Mouse (Mus musculus): ENCODE data around the gene Exoc3l. TPM values are rescaled to one million over a fixed set of nuclear protein-coding genes. Genes with fewer than 3 reads are reported as not detected.

Exoc3l gene
- polyA plus RNA-seq (2012; rRNA removed) = 7.6 and 9.2 TPM in 2 replicates

GRCm38 (mm10) chr8:105295895-105296573 is at the start of gene Exoc3l:
Gene Exoc3l (minus strand): TSS chr8:105296101.

DNA sequence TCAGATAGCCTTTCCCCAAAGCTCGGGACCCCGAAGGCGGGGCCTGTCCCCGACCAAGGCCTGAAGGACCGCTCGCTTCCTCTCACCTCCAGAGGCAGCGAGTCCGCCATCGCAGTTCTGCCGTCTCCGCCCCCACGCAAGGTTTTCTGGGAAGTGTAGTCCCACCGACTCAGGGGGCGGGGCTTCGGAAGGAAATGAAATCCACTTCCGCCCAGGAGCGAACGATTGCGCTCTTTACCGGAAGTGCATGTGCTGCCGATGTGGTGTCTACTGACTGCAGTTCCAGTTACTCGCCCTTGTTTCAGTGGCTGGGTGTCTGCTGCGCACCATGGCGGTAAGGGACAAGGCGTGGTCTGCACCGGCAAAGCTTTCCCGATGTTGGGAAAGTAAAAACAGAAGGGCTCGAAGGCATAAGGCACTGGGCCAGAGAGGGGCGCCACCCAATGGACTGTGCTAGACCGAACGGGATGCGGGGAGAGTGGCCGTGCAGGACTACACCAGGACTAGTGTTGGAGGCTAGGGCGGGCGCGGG is 30.3 kb upstream of the Exoc3l start, which contains the start of the genes Lrrc29 and Tmem208:
Gene Lrrc29, minus strand, starts transcription at position 138 of the 532 bp plus-strand sequence.
Gene Tmem208, plus strand, starts transcription at position 214 of the 532 bp plus-strand sequence.

GRCm38 (mm10) chr8:105305211-105306145 is 9.6 kb upstream of the Exoc3l start, which contains the start of gene Elmo3:
Gene Elmo3 (plus strand): TSS chr8:105305601.

DNA sequence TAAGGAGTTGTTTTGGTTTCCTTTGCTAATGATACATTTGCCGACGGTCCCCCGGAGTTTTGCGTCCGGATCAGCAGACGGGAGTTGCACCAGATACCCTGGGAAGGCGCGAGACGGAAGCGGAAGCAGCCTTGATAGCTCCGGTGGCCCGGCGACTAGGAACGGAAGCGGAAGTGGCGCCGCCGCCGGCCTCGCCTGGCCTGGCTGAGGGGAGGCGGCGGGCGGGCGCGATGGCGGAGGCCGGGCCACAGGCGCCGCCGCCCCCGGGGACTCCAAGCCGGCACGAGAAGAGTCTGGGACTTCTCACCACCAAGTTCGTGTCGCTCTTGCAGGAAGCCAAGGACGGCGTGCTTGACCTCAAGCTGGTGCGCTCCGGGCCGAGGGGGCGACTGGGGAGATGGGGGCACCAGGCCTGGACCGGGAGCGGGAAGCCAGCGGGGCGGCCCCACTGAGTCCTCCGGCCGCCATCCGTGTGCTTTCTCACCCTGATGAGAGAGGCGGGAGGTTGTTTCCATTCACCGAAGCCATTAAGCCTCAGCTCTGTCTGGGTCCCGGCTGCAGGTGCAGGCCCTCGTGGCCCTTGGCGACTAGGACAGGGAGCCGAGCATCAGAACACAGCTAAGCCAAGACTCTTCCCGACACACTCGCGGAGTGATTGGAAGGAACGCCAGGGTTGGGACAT is 1.8 kb upstream of the Exoc3l start, which contains the start of gene E2f4:
Gene E2f4, plus strand, starts transcription at position 153 of the 682 bp plus-strand sequence.

GRCm38 (mm10) chr8:105289805-105290460 is 6.0 kb downstream of the Exoc3l start, which contains the start of gene 4931428F04Rik:
Gene 4931428F04Rik (minus strand): TSS chr8:105289864.

GRCm38 (mm10) chr8:105275840-105276239 is 20.1 kb downstream of the Exoc3l start, which contains the start of gene Nol3:
Gene Nol3 (plus strand): TSS chr8:105276140.

GRCm38 (mm10) chr8:105269461-105269947 is 26.4 kb downstream of the Exoc3l start, which contains the start of gene Hsf4:
Gene Hsf4 (plus strand): TSS chr8:105269801.

GRCm38 (mm10) chr8:105264024-105264982 is 31.6 kb downstream of the Exoc3l start, which contains the start of the genes Tradd and Fbxl8:
Gene Tradd (minus strand): TSS chr8:105264609.
Gene Fbxl8 (plus strand): TSS chr8:105264648.

DNA sequence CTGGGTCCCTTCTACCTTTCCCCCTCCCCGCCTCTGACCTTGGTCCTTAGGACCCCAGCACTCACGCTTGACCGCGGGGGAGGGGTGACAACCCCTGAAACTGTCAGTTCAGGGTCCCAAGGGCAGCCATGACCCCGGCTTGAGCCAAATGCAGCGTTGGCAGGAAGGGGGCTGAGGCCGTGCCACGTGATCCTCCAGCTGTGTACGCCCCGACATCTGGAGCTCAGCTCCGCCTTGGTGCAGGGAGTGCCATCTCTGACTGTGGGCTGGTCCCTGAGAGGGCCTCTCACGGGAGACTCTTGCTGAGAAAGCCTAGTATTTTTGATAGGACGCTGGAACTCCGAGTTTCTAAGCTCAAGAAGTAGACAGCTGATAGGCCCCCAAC is 40.9 kb downstream of the Exoc3l start, which contains the start of gene B3gnt9:
Gene B3gnt9, minus strand, starts transcription at position 188 of the 385 bp plus-strand sequence.

Other genes starting within 250 kb of the Exoc3l start
- gene Ces3a, start 247.5 kb downstream of the Exoc3l start, polyA plus RNA-seq (2012; rRNA removed) = 30.4 and 58.8 TPM in 2 replicates
- 0.06 and 0.16 TPM in 2 replicates for gene Ces3b, start 212.3 kb downstream of the Exoc3l start, polyA plus RNA-seq (2012; rRNA removed)
- gene Ces4a, start 164.3 kb downstream of the Exoc3l start, polyA plus RNA-seq (2012; rRNA removed) = 0.14 and 0.16 TPM in 2 replicates
- gene Cbfb, start 125.4 kb downstream of the Exoc3l start, polyA plus RNA-seq (2012; rRNA removed) = 7.7 and 8.9 TPM in 2 replicates
- gene D230025D16Rik, start 71.0 kb downstream of the Exoc3l start, polyA plus RNA-seq (2012; rRNA removed) = 24.2 and 26.1 TPM in 2 replicates
- 2.0 TPM in 2 replicates for gene B3gnt9, start 40.9 kb downstream of the Exoc3l start, polyA plus RNA-seq (2012; rRNA removed)
- 7.9 and 8.0 TPM in 2 replicates for gene Tradd, start 31.5 kb downstream of the Exoc3l start, polyA plus RNA-seq (2012; rRNA removed)
- gene Fbxl8, start 31.5 kb downstream of the Exoc3l start, polyA plus RNA-seq (2012; rRNA removed) = 1.6 and 1.8 TPM in 2 replicates
- 0.08 and 0.17 TPM in 2 replicates for gene Hsf4, start 26.3 kb downstream of the Exoc3l start, polyA plus RNA-seq (2012; rRNA removed)
- 0.02 TPM in 2 replicates for gene Nol3, start 20.0 kb downstream of the Exoc3l start, polyA plus RNA-seq (2012; rRNA removed)
- 1.1 and 1.5 TPM in 2 replicates for gene 4931428F04Rik, start 6.2 kb downstream of the Exoc3l start, polyA plus RNA-seq (2012; rRNA removed)
- gene E2f4, start 1.6 kb upstream of the Exoc3l start, polyA plus RNA-seq (2012; rRNA removed) = 121 and 133 TPM in 2 replicates
- 10.1 and 10.5 TPM in 2 replicates for gene Elmo3, start 9.5 kb upstream of the Exoc3l start, polyA plus RNA-seq (2012; rRNA removed)
- 6.1 and 8.6 TPM in 2 replicates for gene Lrrc29, start 30.2 kb upstream of the Exoc3l start, polyA plus RNA-seq (2012; rRNA removed)
- gene Tmem208, start 30.3 kb upstream of the Exoc3l start, polyA plus RNA-seq (2012; rRNA removed) = 55.7 and 58.3 TPM in 2 replicates
- 4.5 and 5.2 TPM in 2 replicates for gene Fhod1, start 51.9 kb upstream of the Exoc3l start, polyA plus RNA-seq (2012; rRNA removed)
- 0.91 and 1.0 TPM in 2 replicates for gene Slc9a5, start 52.7 kb upstream of the Exoc3l start, polyA plus RNA-seq (2012; rRNA removed)
- 0.07 and 0.12 TPM in 2 replicates for gene Plekhg4, start 77.2 kb upstream of the Exoc3l start, polyA plus RNA-seq (2012; rRNA removed)
- 0.01 TPM in 2 replicates for gene Kctd19, start 117.4 kb upstream of the Exoc3l start, polyA plus RNA-seq (2012; rRNA removed)
- gene Lrrc36, start 117.5 kb upstream of the Exoc3l start, polyA plus RNA-seq (2012; rRNA removed) = 0.07 and 0.08 TPM in 2 replicates
- gene Tppp3, start 175.4 kb upstream of the Exoc3l start, polyA plus RNA-seq (2012; rRNA removed) = 1.7 and 2.6 TPM in 2 replicates
- 3.3 and 3.8 TPM in 2 replicates for gene Zdhhc1, start 200.8 kb upstream of the Exoc3l start, polyA plus RNA-seq (2012; rRNA removed)
- gene Hsd11b2, start 222.7 kb upstream of the Exoc3l start, polyA plus RNA-seq (2012; rRNA removed) = 0.28 and 0.29 TPM in 2 replicates

Data from liver, embryonic 18 days (tissue).